In genomic region chr10:126641792-126642289, GRCm38 (mm10) we compare ENCODE assay signal across 9 mouse cellular contexts.
A peak's percentile ranks its signal among the peaks of the same experiment; 100 is the strongest.
DNase-seq lines count a peak whose midpoint lies in the region; ATAC-seq and TF ChIP-seq lines count a peak whose summit lies in the region.
"Had no signal": no experiment of that assay in that cellular context is flagged by ENCODE, and none has a peak within 500 bp of the region (broad histone marks: within the 10 kb centered on the region; RNA-seq: fewer than 3 reads in every experiment).

No protein-coding gene starts in this region.

- no peak overlapping the region for H3K9ac ChIP-seq in hindbrain, embryonic 13.5 days
- H3K9ac ChIP-seq: limb, embryonic 12.5 days had no signal

- no peak overlapping the region for H3K27ac ChIP-seq in kidney, adult 2 months (ENCODE audit: insufficient read depth, low read depth, low read length)
- H3K27ac ChIP-seq in hindbrain, embryonic 13.5 days: peak overlapping the region; percentile 49
- H3K27ac ChIP-seq: heart, adult 2 months; limb, embryonic 12.5 days had no signal

- no peak for TF ChIP-seq POLR2A in kidney, adult 2 months (IDR thresholded peaks at IDR 0.05; ENCODE audit: low read depth, low read length)

- peak overlapping the region; percentile 18; the same call in 1 of the 2 replicates for H3K4me2 ChIP-seq in hindbrain, embryonic 13.5 days
- H3K4me2 ChIP-seq: limb, embryonic 12.5 days had no signal

- no peak for TF ChIP-seq CTCF in kidney, adult 2 months (conservative IDR thresholded peaks at IDR 0.05; ENCODE audit: insufficient read depth, insufficient read length, low read depth, low read length)

- H3K36me3 ChIP-seq in kidney, adult 2 months (ENCODE audit: control insufficient read depth, insufficient read depth, low read length): no peaks in the 10 kb centered on the region
- H3K36me3 ChIP-seq in hindbrain, embryonic 13.5 days: no peaks in the 10 kb centered on the region
- H3K36me3 ChIP-seq: limb, embryonic 12.5 days had no signal

- no peak overlapping the region for H3K4me3 ChIP-seq in kidney, adult 2 months (ENCODE audit: insufficient read depth, low read depth, low read length)
- no peak overlapping the region for H3K4me3 ChIP-seq in hindbrain, embryonic 13.5 days
- H3K4me3 ChIP-seq: heart, adult 2 months; limb, embryonic 12.5 days had no signal

- no peaks in the 10 kb centered on the region for H3K27me3 ChIP-seq in kidney, adult 2 months (replicated peaks; ENCODE audit: control insufficient read depth, insufficient read depth, low read length)
- no peaks in the 10 kb centered on the region for H3K27me3 ChIP-seq in hindbrain, embryonic 13.5 days
- H3K27me3 ChIP-seq: limb, embryonic 12.5 days had no signal

- 0 out of 2 replicates have a peak, but pooled peaks have one; percentile 57 for ATAC-seq in hindbrain, embryonic 13.5 days (ENCODE audit: low FRiP score)

- no peaks in the 10 kb centered on the region for H3K4me1 ChIP-seq in kidney, adult 2 months (ENCODE audit: control insufficient read depth, insufficient read depth, low read length)
- peaks cover 16% of the 10 kb centered on the region for H3K4me1 ChIP-seq in hindbrain, embryonic 13.5 days (replicated peaks)
- H3K4me1 ChIP-seq: limb, embryonic 12.5 days had no signal

- H3K9me3 ChIP-seq in hindbrain, embryonic 13.5 days: no peaks in the 10 kb centered on the region
- H3K9me3 ChIP-seq: limb, embryonic 12.5 days had no signal

- DNase-seq in kidney, postnatal 10 days: peak; percentile 16
- no peak for DNase-seq in kidney, adult 2 months
- DNase-seq in gastrocnemius, postnatal 25 days: peak; percentile 14
- peak; percentile 61 for DNase-seq in retina, postnatal 1 day
- no peak for DNase-seq in right cerebral cortex, postnatal 14 days
- no peak for DNase-seq in thymus, postnatal 10 days (ENCODE audit: low spot score in 2 of 2)

- 16% methylated on average over 9 of the region's 9 CpGs for WGBS in kidney, adult 2 months
- 10% methylated on average over 9 of the region's 9 CpGs for WGBS in hindbrain, embryonic 13.5 days

Comparison
In these comparisons a context has a peak if more than half of its experiments do, and no peak if none do; other contexts are left out.
1. DNase-seq: peak in kidney, postnatal 10 days (single experiment), gastrocnemius, postnatal 25 days (single experiment) and retina, postnatal 1 day (single experiment); none in kidney, adult 2 months (single experiment), right cerebral cortex, postnatal 14 days (single experiment) and thymus, postnatal 10 days (0 of 2).